Mouse (Mus musculus) CD8-positive naive resting alpha-beta T cell, adult 2 months (primary cell): ENCODE measurements around the gene Oma1.

Source experiments
- DNase-seq, 2 experiments: peaks; one replicate each; pipeline ENCODE4 v3.0.0; 2022; ENCODE audit warnings: low read depth in 2 of 2, low spot score in 2 of 2

Gene Oma1

DNA sequence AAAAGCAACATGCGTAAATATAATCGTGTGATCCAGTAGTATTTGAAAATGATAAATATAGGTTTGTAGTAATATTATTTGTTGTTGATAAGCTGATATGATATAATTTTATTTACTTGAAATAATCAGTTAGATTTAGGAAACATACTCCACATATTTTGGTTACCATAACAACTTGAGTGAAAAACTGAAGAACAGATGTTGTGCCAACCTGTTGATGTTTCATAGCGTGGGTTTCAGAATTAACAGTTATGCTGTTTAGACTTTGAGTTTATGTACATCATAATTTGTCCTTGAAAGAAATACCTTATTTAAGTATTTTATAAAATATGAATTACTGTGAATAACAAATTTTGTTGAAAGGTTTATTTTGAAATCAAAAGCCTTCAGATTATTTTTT, 43.8 kb downstream of the Oma1 start:
- DNase-seq: no peak

DNA sequence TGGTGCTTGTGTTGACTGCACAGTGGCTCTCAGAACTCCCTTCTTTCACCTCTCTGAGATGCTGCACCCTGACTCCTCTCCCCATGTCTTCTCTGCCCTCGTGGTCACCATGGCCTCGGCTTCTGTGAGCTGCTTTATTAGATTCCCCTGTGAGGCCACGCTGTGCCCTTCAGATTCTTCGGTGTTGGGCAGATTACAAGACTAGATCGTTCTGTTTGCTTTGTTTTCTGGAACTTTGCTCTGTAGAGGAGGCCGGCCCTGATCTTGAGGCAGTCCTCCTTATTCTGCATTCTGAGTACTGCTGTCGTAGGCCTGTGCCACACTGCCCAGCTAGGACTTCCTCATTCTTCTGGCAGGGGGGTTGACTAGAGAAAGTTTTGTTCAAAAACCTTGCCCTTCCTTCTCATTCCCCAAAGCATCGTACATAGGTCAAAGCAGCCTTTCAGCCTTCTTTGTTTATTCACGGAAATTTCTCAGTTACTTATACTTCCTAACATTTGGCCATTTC, 45.4 kb downstream of the Oma1 start:
- no peak for DNase-seq

DNA sequence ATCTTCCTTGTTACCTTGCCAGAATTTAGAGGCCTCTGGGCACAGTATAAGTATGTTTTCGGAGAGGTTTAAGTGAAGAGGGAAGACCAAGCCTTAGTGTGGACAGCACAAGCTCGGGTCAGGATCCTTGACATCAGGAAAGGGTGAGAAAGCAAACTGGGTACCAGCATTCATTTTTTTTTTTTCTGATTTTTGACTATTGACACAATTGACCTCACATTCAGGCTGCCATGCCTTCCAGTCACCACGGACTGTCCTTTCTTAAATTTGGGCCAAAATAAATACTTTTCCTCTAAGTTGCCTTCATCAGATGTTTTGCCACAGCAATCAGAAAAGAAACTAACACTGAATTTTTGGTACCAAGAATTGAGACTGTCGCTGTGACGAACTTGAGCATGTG, 68.6 kb downstream of the Oma1 start:
- DNase-seq: no peak

DNA sequence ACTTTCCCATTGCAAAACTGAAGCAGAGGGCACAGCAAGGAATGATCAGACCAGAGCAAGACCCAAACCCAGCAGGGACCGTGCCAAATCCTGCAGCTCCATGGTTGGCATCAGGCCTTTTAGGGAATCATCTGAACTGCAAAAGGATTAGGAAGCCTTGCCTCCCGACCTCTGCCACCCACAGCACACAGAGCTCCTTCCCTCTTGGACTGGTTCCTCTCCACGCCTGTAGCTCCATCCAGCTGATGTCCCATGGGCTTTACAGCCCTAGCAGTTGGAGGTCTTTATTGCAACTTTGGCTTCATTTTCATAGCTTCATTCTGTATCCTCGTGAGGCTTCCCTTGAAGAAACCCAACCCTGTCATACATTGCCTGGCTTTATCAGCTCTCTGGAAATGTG, 71.4 kb downstream of the Oma1 start:
- no peak for DNase-seq

DNA sequence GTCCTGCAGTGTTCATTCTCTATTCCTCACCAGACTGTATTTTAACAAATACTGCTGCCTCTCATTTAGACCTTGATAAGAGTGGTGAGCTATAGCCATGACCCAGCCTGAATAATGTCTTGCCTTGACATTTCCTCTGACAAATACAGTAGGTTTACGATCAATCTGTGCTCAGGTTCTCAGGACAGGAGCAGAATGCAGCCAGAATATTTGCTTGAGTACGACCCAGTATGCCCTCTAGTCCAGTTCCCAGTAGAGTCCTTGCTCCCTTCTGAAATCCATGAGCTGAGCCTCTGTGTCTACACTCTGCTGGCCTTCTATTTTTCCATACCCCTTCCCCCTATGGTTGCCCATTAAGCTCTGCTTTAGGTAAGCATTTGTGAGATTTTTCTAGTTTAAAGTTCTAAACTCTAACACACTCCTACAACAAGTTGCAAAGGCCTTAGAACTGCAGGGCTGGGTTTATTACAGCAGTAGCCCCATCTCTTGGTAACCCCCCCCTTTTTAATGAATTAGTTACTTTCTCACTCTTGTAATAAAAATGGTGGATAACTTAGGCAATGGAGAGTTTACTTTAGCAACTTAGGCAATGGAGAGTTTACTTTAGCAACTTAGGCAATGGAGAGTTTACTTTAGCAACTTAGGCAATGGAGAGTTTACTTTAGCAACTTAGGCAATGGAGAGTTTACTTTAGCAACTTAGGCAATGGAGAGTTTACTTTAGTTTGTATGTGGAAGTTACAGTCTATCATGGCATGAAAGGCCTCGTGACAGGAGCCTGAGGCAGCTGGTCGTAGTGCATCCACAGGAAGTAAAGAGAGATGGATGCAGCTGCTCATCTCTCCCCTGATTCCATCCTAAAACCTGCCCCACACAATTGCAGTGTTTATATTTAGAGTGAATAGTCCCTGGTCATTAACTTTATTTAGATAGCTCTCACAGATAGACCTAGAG, 72.5 kb downstream of the Oma1 start:
- no peak for DNase-seq

DNA sequence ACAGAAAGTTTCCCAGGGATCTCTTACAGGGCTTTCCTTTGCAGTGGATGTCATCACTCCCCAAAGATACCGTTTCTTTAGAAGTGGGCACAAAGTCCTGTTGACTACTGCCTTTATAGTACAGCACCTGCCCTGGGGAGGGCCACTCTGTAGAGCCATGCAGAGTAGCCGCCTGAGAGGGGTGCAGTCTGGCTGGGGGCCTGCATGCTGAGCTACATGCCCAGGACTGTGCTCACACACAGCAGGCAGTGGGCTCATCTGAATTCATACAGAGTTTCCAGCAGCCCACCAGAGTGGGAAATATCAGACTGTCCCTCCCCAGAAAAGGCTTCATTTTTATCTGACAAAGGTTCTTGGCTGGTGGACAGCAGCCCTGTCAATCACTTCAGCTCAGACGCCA, 73.7 kb downstream of the Oma1 start:
- DNase-seq: no peak

DNA sequence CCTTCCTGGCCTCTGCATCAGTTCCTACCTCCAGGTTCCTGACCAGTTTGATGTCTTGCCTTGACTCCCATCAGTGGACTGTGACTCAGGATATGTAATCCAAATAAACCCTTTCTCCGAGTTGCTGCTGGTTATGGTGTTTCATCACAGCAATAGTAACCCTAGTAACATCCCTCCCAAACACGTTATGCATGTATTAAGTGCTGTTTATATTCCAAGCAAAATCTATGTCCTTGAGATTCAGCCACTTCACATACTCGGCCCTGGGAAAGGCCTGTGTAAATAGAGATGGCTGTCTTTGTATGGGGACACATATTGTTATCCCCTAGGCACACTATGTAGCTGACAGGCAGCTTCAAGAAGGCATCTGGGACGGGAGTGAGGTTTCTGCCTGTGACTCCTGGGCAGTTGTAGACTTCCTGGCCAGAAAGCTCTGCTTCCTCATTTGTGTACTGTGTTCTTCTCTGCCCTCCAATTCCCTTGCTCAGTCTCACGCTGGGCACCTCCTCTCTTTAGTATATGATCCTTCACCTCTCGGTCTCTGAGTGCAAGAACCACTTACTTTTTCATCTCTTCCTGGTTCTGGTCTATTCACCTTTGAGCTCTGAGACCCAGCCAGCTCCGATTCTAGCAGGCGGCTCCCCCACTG, 75.0 kb downstream of the Oma1 start:
- no peak for DNase-seq

DNA sequence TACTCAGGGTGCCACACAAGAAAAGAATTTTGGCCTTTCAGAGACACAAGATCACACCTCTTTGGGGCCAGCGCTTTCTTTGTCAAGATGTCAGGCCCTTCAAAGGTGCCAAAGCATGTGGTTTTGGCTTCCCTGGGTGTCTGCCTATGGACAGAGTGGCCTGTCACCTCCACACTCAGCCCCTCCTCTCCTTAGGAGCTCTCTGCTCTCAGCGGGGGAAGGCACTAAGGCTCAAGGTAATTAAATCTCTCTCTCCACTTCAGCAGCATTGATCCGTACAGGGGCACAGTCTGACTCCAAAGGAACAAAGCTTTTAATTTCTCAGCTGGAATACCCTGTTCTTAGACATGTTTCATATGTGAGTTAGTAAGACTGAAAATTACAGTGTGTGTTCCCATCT, 76.0 kb downstream of the Oma1 start:
- no peak for DNase-seq

DNA sequence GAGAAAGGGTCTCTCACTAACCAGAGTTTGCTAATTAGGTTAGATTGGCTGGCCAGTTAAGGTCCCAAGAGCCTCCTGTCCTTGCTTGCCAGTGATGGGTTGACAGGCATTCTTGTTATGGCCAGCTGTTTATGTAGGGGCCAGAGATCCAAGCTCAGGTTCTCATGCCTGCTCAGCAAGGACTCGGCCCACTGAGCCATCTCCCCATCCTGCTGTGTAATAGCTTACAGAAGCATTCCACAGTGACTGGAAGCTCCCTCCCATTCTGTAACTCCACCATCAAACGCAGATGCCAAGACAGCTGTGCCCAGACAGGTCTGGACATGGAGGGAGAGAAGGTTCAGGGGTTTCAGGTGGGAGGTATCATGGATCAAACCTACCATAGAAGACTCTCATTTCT, 76.9 kb downstream of the Oma1 start:
- DNase-seq: no peak

DNA sequence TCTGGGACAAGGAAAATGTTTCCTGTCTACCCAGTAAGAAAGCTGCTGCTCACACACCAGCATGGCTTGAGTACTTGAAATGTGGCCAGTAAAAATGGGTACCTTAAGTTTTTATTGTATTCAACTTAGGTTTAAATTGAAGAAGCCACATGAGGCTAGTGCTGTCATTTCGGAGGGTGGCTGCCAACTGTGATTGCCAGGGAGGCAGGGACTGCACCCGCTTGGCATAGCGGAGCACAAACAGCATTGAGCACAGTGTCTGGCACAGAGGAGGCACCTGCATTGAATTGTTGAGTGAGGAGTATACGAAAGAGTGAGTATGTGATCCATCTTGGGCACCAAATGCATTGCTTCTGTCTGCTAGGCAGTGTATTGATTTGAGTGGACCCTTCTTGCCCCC, 81.5 kb downstream of the Oma1 start:
- DNase-seq: no peak

DNA sequence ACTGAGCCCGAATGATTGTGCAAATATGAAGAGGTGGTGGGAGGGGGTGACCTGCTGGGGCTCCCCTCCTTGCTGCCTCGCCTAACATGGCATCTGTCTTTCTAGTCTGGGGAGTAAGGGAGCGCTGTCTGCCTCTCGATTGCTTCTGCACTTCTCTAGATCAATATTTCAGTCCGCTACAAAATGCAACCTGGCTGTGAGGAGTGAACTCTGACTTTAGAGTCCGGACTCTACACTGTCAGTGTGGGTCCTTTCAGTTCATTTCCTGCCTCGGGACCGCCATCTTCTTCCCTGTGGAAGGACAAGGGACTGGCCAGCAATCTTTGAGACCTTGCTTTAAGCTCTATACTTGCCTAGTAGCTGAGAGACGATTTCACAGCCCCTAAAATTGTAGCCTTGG, 82.3 kb downstream of the Oma1 start:
- DNase-seq: no peak

DNA sequence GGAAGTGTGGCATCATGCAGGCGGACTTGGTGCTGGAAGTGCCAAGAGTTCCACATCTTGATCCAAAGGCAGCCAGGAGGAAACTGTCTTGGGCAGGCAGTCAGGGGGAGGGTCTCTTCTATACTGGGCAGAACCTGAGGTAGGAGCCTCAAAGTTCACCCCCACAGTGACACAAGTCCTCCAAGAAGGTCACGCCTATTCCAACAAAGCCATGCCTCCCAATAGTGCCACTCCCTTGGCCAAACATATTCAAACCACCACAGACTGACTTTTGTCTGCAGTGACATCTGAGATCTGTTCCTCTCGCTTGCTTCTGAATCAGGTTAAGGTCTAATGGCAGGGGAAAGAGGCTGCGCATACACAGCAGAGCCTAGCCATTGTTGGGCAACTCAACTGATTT, 83.3 kb downstream of the Oma1 start:
- DNase-seq: no peak

DNA sequence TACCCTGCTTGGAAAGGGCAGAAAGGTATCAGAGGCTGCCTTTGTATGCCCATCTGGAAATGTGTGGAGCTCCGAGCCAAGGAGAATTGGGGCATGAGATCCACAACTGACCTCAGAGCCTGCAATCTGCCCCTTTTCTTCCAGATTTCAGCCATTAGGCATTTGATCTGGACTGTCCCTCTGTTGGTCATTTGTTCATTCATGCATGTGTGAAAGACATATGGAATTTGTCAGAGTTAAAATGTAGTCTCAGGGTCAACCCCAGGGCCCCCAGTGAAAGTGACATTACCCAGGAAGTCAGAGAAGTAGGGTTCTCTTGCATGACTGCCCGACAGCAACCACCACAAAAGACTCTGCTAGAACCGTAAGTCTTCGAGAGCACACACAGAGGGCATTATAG, 89.0 kb downstream of the Oma1 start:
- no peak for DNase-seq

DNA sequence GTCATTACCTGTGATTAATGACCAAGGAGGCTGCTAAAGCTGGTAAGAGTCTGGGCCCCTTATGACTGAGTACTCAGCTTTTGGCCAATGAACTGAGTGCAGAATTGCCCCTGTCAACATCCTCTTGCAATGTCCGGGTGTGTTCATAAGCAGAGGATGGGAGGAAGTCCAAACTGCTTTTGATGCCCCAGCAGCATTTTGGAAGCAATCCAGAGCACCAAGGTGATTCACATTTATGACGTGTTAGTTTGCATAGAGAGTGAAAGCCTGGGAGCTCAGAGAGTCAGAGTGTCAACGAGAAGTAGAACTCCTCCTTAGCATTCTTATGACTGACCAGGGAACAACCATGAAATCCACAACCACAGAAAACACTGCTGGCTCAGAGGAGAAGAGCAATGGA, 91.7 kb downstream of the Oma1 start:
- no peak for DNase-seq

DNA sequence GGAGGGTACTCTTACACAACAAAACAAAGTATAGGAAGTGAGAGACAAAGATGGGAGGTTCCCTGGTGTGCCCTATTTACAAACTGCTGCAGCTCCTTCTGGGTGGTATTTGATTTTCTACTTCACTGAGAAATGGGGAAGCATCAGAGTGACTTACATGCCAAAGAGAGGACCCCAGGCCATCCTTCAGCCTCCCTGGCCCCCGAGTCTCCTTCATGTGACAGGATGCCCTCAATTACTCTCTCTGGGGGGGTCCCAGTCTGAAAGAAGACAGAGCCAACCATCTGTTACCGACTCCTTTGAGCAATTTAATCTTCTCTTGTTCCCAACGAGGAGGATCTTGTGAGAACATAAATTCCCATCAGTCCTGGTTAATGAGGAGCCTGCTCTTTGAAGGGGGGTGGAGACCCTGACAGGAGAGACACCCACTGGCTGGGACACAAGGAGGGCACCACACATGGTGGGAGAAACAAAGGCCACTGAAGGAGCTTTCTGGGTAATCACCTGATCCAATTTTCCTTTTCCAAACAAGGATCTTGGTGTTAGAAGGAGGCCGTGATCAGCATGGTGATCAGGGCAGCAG, 96.7 kb downstream of the Oma1 start:
- DNase-seq: no peak
